Mouse (Mus musculus) lung, postnatal 0 days (tissue): ENCODE data around the gene Gjb3. TPM values are rescaled to one million over a fixed set of nuclear protein-coding genes. Genes with fewer than 3 reads are reported as not detected.

ENCODE experiments used
- ATAC-seq: fragments of 200-750 bp; cut with Nextera tagmentation; 2 replicates; pipeline ENCODE4 v1.8.0; 2017; ENCODE audit warnings: moderate library complexity
- DNase-seq: peaks from one replicate; pipeline ENCODE4 v3.0.0-alpha.2; 2016; ENCODE audit warnings: low spot score
- H3K27ac ChIP-seq: fragments of 300-500 bp; sonication (generic); 2 replicates; pipeline ENCODE4 v1.5.1; 2014; ENCODE audit warnings: antibody characterized with exemption, mild to moderate bottlenecking, low read length, mixed read lengths
- H3K27me3 ChIP-seq: fragments of 300-500 bp; sonication (generic); replicated peaks from 2 replicates; pipeline ENCODE4 v1.6.1; 2014; ENCODE audit warnings: low read length, mixed read lengths; ENCODE audit not compliant: insufficient read depth
- H3K36me3 ChIP-seq: fragments of 300-500 bp; sonication (generic); 2 replicates; pipeline ENCODE4 v1.6.1; 2014; ENCODE audit warnings: low read length, mixed read lengths; ENCODE audit not compliant: insufficient read depth
- H3K4me1 ChIP-seq: fragments of 300-500 bp; sonication (generic); 2 replicates; pipeline ENCODE4 v1.6.1; 2014; ENCODE audit warnings: antibody characterized with exemption, low read depth, low read length, mixed read lengths; ENCODE audit not compliant: insufficient read depth
- H3K4me2 ChIP-seq: fragments of 300-500 bp; sonication (generic); replicated peaks from 2 replicates; pipeline ENCODE4 v1.6.1; 2014; ENCODE audit warnings: low read depth, mild to moderate bottlenecking, low read length, moderate library complexity, mixed read lengths
- H3K4me3 ChIP-seq: fragments of 300-500 bp; sonication (generic); 2 replicates; pipeline ENCODE4 v1.5.1; 2014; ENCODE audit warnings: low read depth, low read length
- H3K9ac ChIP-seq: fragments of 300-500 bp; sonication (generic); replicated peaks from 2 replicates; pipeline ENCODE4 v1.6.1; 2014; ENCODE audit warnings: low read depth, mild to moderate bottlenecking
- H3K9me3 ChIP-seq: fragments of 300-500 bp; sonication (generic); 2 replicates; pipeline ENCODE4 v1.6.1; 2016; ENCODE audit warnings: low read length, mixed read lengths
- CTCF ChIP-seq: IDR thresholded peaks from 2 replicates; pipeline ENCODE4 v1.5.1; 2016; ENCODE audit warnings: antibody characterized with exemption, mild to moderate bottlenecking
- EP300 ChIP-seq: IDR thresholded peaks from 2 replicates; pipeline ENCODE4 v1.6.1; 2016; ENCODE audit warnings: antibody characterized with exemption, mild to moderate bottlenecking, control low read depth
- WGBS: fragments of 180-500 bp; shearing (Covaris S2); extraction: QIAGEN DNeasy Blood & Tissue Kit; methylation state at CpG from one replicate; pipeline ENCODE4 v1.1.7; 2014; 5-methylcytosine and 5-hydroxymethylcytosine counted together
- polyA plus RNA-seq: library from polyadenylated mRNA; unstranded; fragments of >200 nt; fragmentation: Nextera tagmentation; extraction: Ambion mirVana; gene quantifications from 2 replicates; pipeline ENCODE4 v1.2.1, GENCODE M21; 2015

The Gjb3 gene
- polyA plus RNA-seq, 1 experiment from 2014 or later = 2.9 TPM

GRCm38 (mm10) chr4:127306915-127307314 is 23.7 kb downstream of the Gjb3 start:
- TF ChIP-seq CTCF = no peak
- TF ChIP-seq EP300 = no peak
- no peaks in the 10 kb centered on the region for H3K27me3 ChIP-seq
- 41% methylated on average over 2 of the region's 2 CpGs for WGBS
- H3K27ac ChIP-seq = no peak overlapping the region
- ATAC-seq = peak; percentile 23; the same call in 1 of the 2 replicates
- H3K9ac ChIP-seq = no peak overlapping the region
- no peak overlapping the region for H3K4me2 ChIP-seq
- no peaks in the 10 kb centered on the region for H3K36me3 ChIP-seq
- no peaks in the 10 kb centered on the region for H3K9me3 ChIP-seq
- no peak overlapping the region for H3K4me3 ChIP-seq
- no peaks in the 10 kb centered on the region for H3K4me1 ChIP-seq
- DNase-seq = no peak

- TF ChIP-seq EP300 (no peak), CTCF (no peak)
- Histone ChIP-seq H3K4me3 (no peak overlapping the region), H3K4me1 (no peaks in the 10 kb centered on the region), H3K27me3 (no peaks in the 10 kb centered on the region), H3K9ac (no peak overlapping the region), H3K9me3 (no peaks in the 10 kb centered on the region), H3K27ac (no peak overlapping the region), H3K36me3 (no peaks in the 10 kb centered on the region), H3K4me2 (no peak overlapping the region)
- no peak for DNase-seq
- WGBS = 66% methylated on average over 3 of the region's 3 CpGs
- no peak for ATAC-seq
These were observed 26.8 kb downstream of the Gjb3 start for GRCm38 (mm10) chr4:127303796-127304195.

GRCm38 (mm10) chr4:127300503-127300902 is 30.1 kb downstream of the Gjb3 start:
- Histone ChIP-seq H3K9me3 (no peaks in the 10 kb centered on the region), H3K27me3 (no peaks in the 10 kb centered on the region), H3K4me2 (no peak overlapping the region), H3K4me1 (no peaks in the 10 kb centered on the region), H3K4me3 (no peak overlapping the region), H3K9ac (no peak overlapping the region), H3K27ac (no peak overlapping the region), H3K36me3 (no peaks in the 10 kb centered on the region)
- DNase-seq (no peak), ATAC-seq (no peak)
- 59% methylated on average over 5 of the region's 5 CpGs for WGBS
- TF ChIP-seq EP300 (no peak), CTCF (no peak)

GRCm38 (mm10) chr4:127292631-127293030 is 38.0 kb downstream of the Gjb3 start:
- ATAC-seq = no peak
- no peak overlapping the region for H3K27ac ChIP-seq

GRCm38 (mm10) chr4:127289039-127289548 is 41.5 kb downstream of the Gjb3 start:
- no peak for ATAC-seq
- 41% methylated on average over 6 of the region's 6 CpGs for WGBS

More at GRCm38 (mm10) chr4:127292631-127293030, 38.0 kb downstream of the Gjb3 start:
- Histone ChIP-seq H3K4me1 (no peaks in the 10 kb centered on the region), H3K4me2 (no peak overlapping the region), H3K9ac (no peak overlapping the region), H3K36me3 (no peaks in the 10 kb centered on the region), H3K9me3 (no peaks in the 10 kb centered on the region), H3K27me3 (no peaks in the 10 kb centered on the region), H3K4me3 (no peak overlapping the region)
- no peak for DNase-seq
- TF ChIP-seq EP300 (no peak), CTCF (no peak)
- 50% methylated on average over 5 of the region's 5 CpGs for WGBS

GRCm38 (mm10) chr4:127286907-127287306 is 43.7 kb downstream of the Gjb3 start:
- 62% methylated on average over 4 of the region's 4 CpGs for WGBS
- no peaks in the 10 kb centered on the region for H3K4me1 ChIP-seq
- no peak overlapping the region for H3K27ac ChIP-seq
- ATAC-seq (no peak), DNase-seq (no peak)
- H3K27me3 ChIP-seq = no peaks in the 10 kb centered on the region
- no peak overlapping the region for H3K4me3 ChIP-seq
- H3K9ac ChIP-seq = no peak overlapping the region
- H3K9me3 ChIP-seq = no peaks in the 10 kb centered on the region
- no peak overlapping the region for H3K4me2 ChIP-seq
- no peaks in the 10 kb centered on the region for H3K36me3 ChIP-seq
- TF ChIP-seq EP300 (no peak), CTCF (no peak)

More at GRCm38 (mm10) chr4:127289039-127289548, 41.5 kb downstream of the Gjb3 start:
- no peak overlapping the region for H3K4me3 ChIP-seq
- no peaks in the 10 kb centered on the region for H3K9me3 ChIP-seq
- H3K27ac ChIP-seq = no peak overlapping the region
- H3K9ac ChIP-seq = no peak overlapping the region
- no peaks in the 10 kb centered on the region for H3K27me3 ChIP-seq
- H3K4me1 ChIP-seq = no peaks in the 10 kb centered on the region
- no peaks in the 10 kb centered on the region for H3K36me3 ChIP-seq
- TF ChIP-seq EP300 (no peak), CTCF (no peak)
- H3K4me2 ChIP-seq = no peak overlapping the region
- no peak for DNase-seq

GRCm38 (mm10) chr4:127279241-127279640 is 51.4 kb downstream of the Gjb3 start:
- 64% methylated on average over 9 of the region's 9 CpGs for WGBS
- Histone ChIP-seq H3K27me3 (no peaks in the 10 kb centered on the region), H3K4me2 (no peak overlapping the region), H3K27ac (peak overlapping the region; percentile 57; the same call in 1 of the 2 replicates), H3K4me1 (no peaks in the 10 kb centered on the region), H3K4me3 (no peak overlapping the region), H3K9me3 (no peaks in the 10 kb centered on the region), H3K9ac (no peak overlapping the region), H3K36me3 (no peaks in the 10 kb centered on the region)
- no peak for TF ChIP-seq EP300
- TF ChIP-seq CTCF = no peak
- no peak; the same call in 1 of the 2 replicates for ATAC-seq
- DNase-seq = no peak
